Mouse (Mus musculus): ENCODE data around the gene Dbp. TPM values are rescaled to one million over a fixed set of nuclear protein-coding genes. Genes with fewer than 3 reads are reported as not detected.

Dbp gene
- polyA plus RNA-seq, 1 experiment = 257 TPM

DNA sequence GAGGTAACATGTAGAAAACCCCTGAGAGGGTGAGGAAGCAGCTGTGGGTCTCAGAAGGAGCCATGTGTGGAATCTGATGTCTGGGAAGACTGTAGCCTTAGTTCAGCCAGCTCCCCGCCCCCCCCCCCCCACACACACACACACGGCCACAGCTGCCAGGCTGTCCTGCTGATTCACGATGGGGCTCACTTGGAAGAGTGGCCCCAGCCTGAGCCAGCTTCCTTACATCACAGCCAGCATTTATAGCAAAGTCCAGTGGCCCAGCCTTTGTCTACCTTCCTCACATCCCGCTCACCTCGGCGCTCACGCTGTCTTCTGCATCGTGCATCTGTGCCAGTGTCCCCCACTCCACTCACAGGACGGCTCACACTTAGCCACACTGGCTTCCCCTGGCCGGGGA lies 44.5 kb downstream of the Dbp start:
- Histone ChIP-seq H3K4me3 (ENCODE audit: insufficient read depth, low read length) (no peak overlapping the region), H3K27ac (ENCODE audit: insufficient read depth, low read length) (no peak overlapping the region), H3K4me1 (ENCODE audit: control insufficient read depth, insufficient read depth, low read length) (peaks cover 4% of the 10 kb centered on the region; the same call in 1 of the 2 replicates)
- no peak for TF ChIP-seq POLR2A (IDR thresholded peaks at IDR 0.05; ENCODE audit: extremely low read depth, insufficient read depth, low read length)
- no peak for TF ChIP-seq CTCF (IDR thresholded peaks at IDR 0.05; ENCODE audit: extremely low read depth, insufficient read depth, low read length)

DNA sequence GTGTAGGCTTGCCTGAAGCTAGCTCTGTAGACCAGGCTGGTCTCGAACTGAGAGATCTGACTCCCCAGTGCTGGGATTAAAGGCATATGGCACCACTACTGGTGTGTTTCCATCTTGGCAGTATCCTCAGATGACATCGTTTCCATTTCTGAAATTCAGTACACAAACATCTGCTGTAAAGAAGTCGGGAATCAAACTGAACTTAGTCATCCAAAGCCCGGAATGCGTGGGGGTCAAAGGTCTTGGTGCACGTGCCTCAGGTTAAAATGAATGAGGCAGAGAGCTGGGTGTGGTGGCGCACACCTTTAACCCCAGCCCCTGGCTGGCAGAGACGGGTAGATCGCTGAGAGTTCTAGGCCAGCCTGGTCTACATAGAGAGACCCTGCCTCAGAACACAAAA lies 45.3 kb downstream of the Dbp start:
- H3K4me3 ChIP-seq (ENCODE audit: insufficient read depth, low read length) = no peak overlapping the region
- TF ChIP-seq CTCF (IDR thresholded peaks at IDR 0.05; ENCODE audit: extremely low read depth, insufficient read depth, low read length) = no peak
- no peak for TF ChIP-seq POLR2A (IDR thresholded peaks at IDR 0.05; ENCODE audit: extremely low read depth, insufficient read depth, low read length)

DNA sequence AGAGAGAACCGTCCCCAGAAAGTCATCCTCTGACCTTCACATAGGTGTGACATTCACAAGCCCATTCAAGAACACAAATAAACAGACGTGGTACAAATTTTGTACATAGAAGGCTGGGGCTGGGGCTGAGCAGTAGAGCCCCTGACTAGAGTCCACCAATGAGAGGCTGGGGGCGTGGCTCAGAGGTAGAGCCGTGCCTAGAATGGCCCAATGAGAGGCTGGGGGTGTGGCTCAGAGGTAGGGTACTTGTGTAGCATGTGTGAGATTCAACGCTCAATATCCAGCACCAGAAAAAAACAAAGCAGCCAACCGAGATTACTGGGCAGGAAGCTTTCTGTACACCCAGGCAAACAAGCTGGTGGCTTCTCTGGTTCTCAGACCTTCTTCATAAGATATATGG lies 50.8 kb downstream of the Dbp start:
- no peak overlapping the region for H3K27ac ChIP-seq (ENCODE audit: insufficient read depth, low read length)
- no peak overlapping the region for H3K4me3 ChIP-seq (ENCODE audit: insufficient read depth, low read length)
- no peaks in the 10 kb centered on the region for H3K4me1 ChIP-seq (ENCODE audit: control insufficient read depth, insufficient read depth, low read length)
- no peak for TF ChIP-seq CTCF (IDR thresholded peaks at IDR 0.05; ENCODE audit: extremely low read depth, insufficient read depth, low read length)
- TF ChIP-seq POLR2A (IDR thresholded peaks at IDR 0.05; ENCODE audit: extremely low read depth, insufficient read depth, low read length) = no peak

More for the DNA sequence above, 45.3 kb downstream of the Dbp start:
- Histone ChIP-seq H3K27ac (ENCODE audit: insufficient read depth, low read length) (no peak overlapping the region), H3K4me1 (ENCODE audit: control insufficient read depth, insufficient read depth, low read length) (peaks cover 4% of the 10 kb centered on the region; the same call in 1 of the 2 replicates)

DNA sequence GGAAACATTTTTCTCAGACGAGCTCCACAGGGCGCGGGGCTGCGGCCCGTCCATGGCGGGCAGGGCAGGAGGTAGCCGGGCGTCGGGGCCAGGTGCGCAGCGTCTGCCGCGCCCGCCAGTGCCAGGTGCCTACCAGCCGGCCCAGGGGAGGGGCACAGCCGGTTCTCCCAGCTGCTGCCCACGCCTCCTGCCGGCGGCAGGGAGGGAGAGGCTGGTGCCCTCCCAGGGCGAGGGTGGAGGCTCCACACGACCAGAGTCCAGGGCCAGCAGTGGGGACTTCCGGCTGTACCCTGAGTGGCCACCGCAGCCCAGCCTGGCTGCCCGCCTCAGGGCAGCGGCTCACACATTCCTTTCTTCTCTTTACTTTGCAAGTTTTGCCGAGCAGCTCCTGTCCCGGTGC lies 54.5 kb downstream of the Dbp start:
- no peak for TF ChIP-seq POLR2A (IDR thresholded peaks at IDR 0.05; ENCODE audit: extremely low read depth, insufficient read depth, low read length)
- TF ChIP-seq CTCF (IDR thresholded peaks at IDR 0.05; ENCODE audit: extremely low read depth, insufficient read depth, low read length) = no peak
- Histone ChIP-seq H3K27ac (ENCODE audit: insufficient read depth, low read length) (no peak overlapping the region), H3K4me1 (ENCODE audit: control insufficient read depth, insufficient read depth, low read length) (no peaks in the 10 kb centered on the region), H3K4me3 (ENCODE audit: insufficient read depth, low read length) (no peak overlapping the region)

Other genes with a start within 250 kb of the Dbp start
- 588 and 637 TPM in 2 replicates for gene Ftl1, start 245.2 kb upstream of the Dbp start, polyA plus RNA-seq (2012; rRNA removed)
- gene Bax, start 238.2 kb upstream of the Dbp start, polyA plus RNA-seq (2012; rRNA removed) = 99.4 and 103 TPM in 2 replicates
- gene Tulp2, start 223.2 kb upstream of the Dbp start, polyA plus RNA-seq (2012; rRNA removed) = 0.11 and 0.13 TPM in 2 replicates
- 0.19 TPM in 1 of 2 replicates, not detected in the other for gene Gm45808, start 218.3 kb upstream of the Dbp start, polyA plus RNA-seq (2012; rRNA removed)
- 5.9 and 6.5 TPM in 2 replicates for gene Dhdh, start 216.3 kb upstream of the Dbp start, polyA plus RNA-seq (2012; rRNA removed)
- gene Nucb1, start 194.7 kb upstream of the Dbp start, polyA plus RNA-seq (2012; rRNA removed) = 88.2 and 99.6 TPM in 2 replicates
- 19.4 and 20.0 TPM in 2 replicates for gene Ppp1r15a, start 178.8 kb upstream of the Dbp start, polyA plus RNA-seq (2012; rRNA removed)
- gene Plekha4, start 178.8 kb upstream of the Dbp start, polyA plus RNA-seq (2012; rRNA removed) = 5.1 and 6.3 TPM in 2 replicates
- 0.45 and 0.54 TPM in 2 replicates for gene Hsd17b14, start 150.2 kb upstream of the Dbp start, polyA plus RNA-seq (2012; rRNA removed)
- gene Bcat2, start 134.9 kb upstream of the Dbp start, polyA plus RNA-seq (2012; rRNA removed) = 26.1 and 26.5 TPM in 2 replicates
- gene Fgf21, start 89.6 kb upstream of the Dbp start, polyA plus RNA-seq (2012; rRNA removed) = not detected in 2 replicates
- 0.09 and 0.15 TPM in 2 replicates for gene Fut1, start 87.8 kb upstream of the Dbp start, polyA plus RNA-seq (2012; rRNA removed)
- gene Izumo1, start 83.3 kb upstream of the Dbp start, polyA plus RNA-seq (2012; rRNA removed) = 0.09 and 0.13 TPM in 2 replicates
- gene Rasip1, start 77.6 kb upstream of the Dbp start, polyA plus RNA-seq (2012; rRNA removed) = 6.9 and 7.8 TPM in 2 replicates
- gene Mamstr, start 65.1 kb upstream of the Dbp start, polyA plus RNA-seq (2012; rRNA removed) = 5.2 and 7.1 TPM in 2 replicates
- 0.21 and 0.28 TPM in 2 replicates for gene Fut2, start 38.7 kb upstream of the Dbp start, polyA plus RNA-seq (2012; rRNA removed)
- 20.9 and 26.3 TPM in 2 replicates for gene Ntn5, start 21.1 kb upstream of the Dbp start, polyA plus RNA-seq (2012; rRNA removed)
- 6.6 and 8.0 TPM in 2 replicates for gene Sec1, start 10.7 kb upstream of the Dbp start, polyA plus RNA-seq (2012; rRNA removed)
- gene Car11, start 5.2 kb upstream of the Dbp start, polyA plus RNA-seq (2012; rRNA removed) = 351 and 377 TPM in 2 replicates
- 255 and 261 TPM in 2 replicates for gene Rpl18, start 10.4 kb downstream of the Dbp start, polyA plus RNA-seq (2012; rRNA removed)
- gene Sphk2, start 12.9 kb downstream of the Dbp start, polyA plus RNA-seq (2012; rRNA removed) = 22.5 and 23.5 TPM in 2 replicates
- gene Fam83e, start 16.1 kb downstream of the Dbp start, polyA plus RNA-seq (2012; rRNA removed) = 0.19 and 0.21 TPM in 2 replicates
- gene Spaca4, start 20.7 kb downstream of the Dbp start, polyA plus RNA-seq (2012; rRNA removed) = not detected in 2 replicates
- 191 and 227 TPM in 2 replicates for gene Lmtk3, start 78.7 kb downstream of the Dbp start, polyA plus RNA-seq (2012; rRNA removed)
- 26.6 and 29.3 TPM in 2 replicates for gene Sult2b1, start 79.6 kb downstream of the Dbp start, polyA plus RNA-seq (2012; rRNA removed)
- gene Cyth2, start 109.5 kb downstream of the Dbp start, polyA plus RNA-seq (2012; rRNA removed) = 161 and 162 TPM in 2 replicates
- 1.8 and 2.6 TPM in 2 replicates for gene Kcnj14, start 119.7 kb downstream of the Dbp start, polyA plus RNA-seq (2012; rRNA removed)
- gene Grwd1, start 125.9 kb downstream of the Dbp start, polyA plus RNA-seq (2012; rRNA removed) = 15.7 and 17.5 TPM in 2 replicates
- 106 and 107 TPM in 2 replicates for gene Kdelr1, start 167.7 kb downstream of the Dbp start, polyA plus RNA-seq (2012; rRNA removed)
- gene Grin2d, start 173.3 kb downstream of the Dbp start, polyA plus RNA-seq (2012; rRNA removed) = 9.0 and 10.0 TPM in 2 replicates
- 0.31 TPM in 1 of 2 replicates, not detected in the other for gene Syngr4, start 191.6 kb downstream of the Dbp start, polyA plus RNA-seq (2012; rRNA removed)
- gene Tmem143, start 191.9 kb downstream of the Dbp start, polyA plus RNA-seq (2012; rRNA removed) = 32.5 and 35.0 TPM in 2 replicates
- gene Emp3, start 216.3 kb downstream of the Dbp start, polyA plus RNA-seq (2012; rRNA removed) = 8.9 and 10.4 TPM in 2 replicates
- gene Ccdc114, start 219.0 kb downstream of the Dbp start, polyA plus RNA-seq (2012; rRNA removed) = 3.0 and 3.9 TPM in 2 replicates